Mouse (Mus musculus): ENCODE results near the gene Rrad.

DNA sequence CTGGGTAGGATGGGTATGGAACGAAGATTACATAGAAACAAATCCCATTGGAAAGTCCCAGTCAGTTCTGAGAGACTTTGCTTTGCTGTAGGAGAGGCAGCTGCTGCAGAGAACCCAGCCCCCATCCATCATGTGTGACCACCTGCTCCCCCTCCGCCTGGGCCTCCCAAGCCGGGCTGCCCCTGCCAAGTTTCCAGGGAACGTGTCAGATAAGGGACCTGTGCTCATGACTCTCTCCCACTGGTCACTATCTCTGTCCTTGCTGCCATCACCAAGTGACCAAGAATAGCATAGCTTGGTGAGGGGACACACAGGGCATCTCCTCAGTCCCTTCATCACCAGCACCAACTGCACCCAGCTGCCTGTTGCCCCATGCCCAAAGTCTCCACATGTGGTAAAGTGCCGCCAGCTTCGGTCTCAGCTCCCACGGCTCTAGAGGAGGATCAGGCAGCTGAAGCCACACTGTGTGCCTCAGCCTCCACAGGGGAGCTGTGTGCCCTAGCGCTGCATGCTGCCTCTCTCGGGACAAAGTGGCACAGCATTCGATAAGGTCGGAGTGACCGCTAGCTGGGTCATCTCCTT lies 20.9 kb downstream of the Rrad start:
- no peak for TF ChIP-seq POLR2A (IDR thresholded peaks at IDR 0.05; ENCODE audit: extremely low read depth, insufficient read depth, low read length)
- no peak for TF ChIP-seq CTCF (IDR thresholded peaks at IDR 0.05; ENCODE audit: extremely low read depth, insufficient read depth, low read length)
